Mouse (Mus musculus) MEL (cell line): ENCODE data around the gene Rdh16. TPM values are rescaled to one million over a fixed set of nuclear protein-coding genes. Genes with fewer than 3 reads are reported as not detected.
"Not testable (repeated sequence)": the region's sequence is repeated elsewhere in the genome, so short reads cannot be mapped to it uniquely, and the experiment has no call there.

Experiments used
- DNase-seq: peaks from one replicate; pipeline ENCODE4 v3.0.0; 2011; ENCODE audit warnings: low read depth, low spot score
- H3K27ac ChIP-seq: 2 replicates; pipeline ENCODE4 v1.5.1; 2012; ENCODE audit warnings: low read depth, mild to moderate bottlenecking, control low read depth, low read length, moderate library complexity; ENCODE audit not compliant: control insufficient read depth
- H3K27me3 ChIP-seq, 2 experiments: fragments of 150-350 bp in 1 of 2; sonication (generic) in 1 of 2; 2 replicates each; pipeline ENCODE4 v1.6.1; 2012; ENCODE audit warnings: low read length in 2 of 2, mild to moderate bottlenecking in 2 of 2, improper control_type of control experiment in 1 of 2, moderate library complexity in 1 of 2; ENCODE audit not compliant: insufficient read depth in 2 of 2, control insufficient read depth in 1 of 2
- H3K36me3 ChIP-seq, 2 experiments: 2 replicates each; pipeline ENCODE4 v1.6.1; 2012 to 2014; ENCODE audit warnings: low read length in 2 of 2, improper control_type of control experiment in 1 of 2, inconsistent platforms in 1 of 2, mild to moderate bottlenecking in 1 of 2; ENCODE audit not compliant: insufficient read depth in 2 of 2, control insufficient read depth in 1 of 2
- H3K4me1 ChIP-seq, 2 experiments: fragments of 150-350 bp in 1 of 2; sonication (generic) in 1 of 2; 2 replicates each; pipeline ENCODE4 v1.6.1; 2012; ENCODE audit warnings: low read length in 2 of 2, improper control_type of control experiment in 1 of 2, mild to moderate bottlenecking in 1 of 2; ENCODE audit not compliant: insufficient read depth in 2 of 2, control insufficient read depth in 1 of 2
- H3K4me3 ChIP-seq, 2 experiments: fragments of 150-350 bp in 1 of 2; sonication (generic) in 1 of 2; 2 replicates each; pipeline ENCODE4 v1.5.1; 2012; ENCODE audit warnings: low read depth in 2 of 2, low read length in 2 of 2, mild to moderate bottlenecking in 2 of 2, moderate library complexity in 2 of 2, control low read depth in 1 of 2, improper control_type of control experiment in 1 of 2; ENCODE audit not compliant: control insufficient read depth in 1 of 2, insufficient read depth in 1 of 2
- H3K79me2 ChIP-seq: 2 replicates; pipeline ENCODE4 v1.6.1; 2012; ENCODE audit warnings: mild to moderate bottlenecking, low read length, moderate library complexity; ENCODE audit not compliant: control insufficient read depth, poor library complexity, insufficient read depth
- H3K9ac ChIP-seq: 2 replicates; pipeline ENCODE4 v1.6.1; 2012; ENCODE audit warnings: low read depth, mild to moderate bottlenecking, control low read depth, low read length, moderate library complexity; ENCODE audit not compliant: control insufficient read depth, poor library complexity, severe bottlenecking
- H3K9me3 ChIP-seq: fragments of 150-350 bp; sonication (generic); replicated peaks from 2 replicates; pipeline ENCODE4 v1.6.1; 2012; ENCODE audit warnings: mild to moderate bottlenecking, low read length, improper control_type of control experiment, moderate library complexity; ENCODE audit not compliant: insufficient read depth
- BHLHE40 ChIP-seq: IDR thresholded peaks from 2 replicates; pipeline ENCODE4 v1.6.1; 2012; ENCODE audit warnings: low read depth, mild to moderate bottlenecking, inconsistent platforms, low read length, improper control_type of control experiment, borderline replicate concordance
- CHD1 ChIP-seq: IDR thresholded peaks from 2 replicates; pipeline ENCODE4 v1.6.1; 2012; ENCODE audit warnings: low read depth, mild to moderate bottlenecking, inconsistent platforms, low read length, improper control_type of control experiment
- CHD2 ChIP-seq: IDR thresholded peaks from 2 replicates; pipeline ENCODE4 v1.6.1; 2011; ENCODE audit warnings: low read length, improper control_type of control experiment
- CTCF ChIP-seq, 3 experiments: IDR thresholded peaks in 2 of 3; conservative IDR thresholded peaks in 1 of 3; 2 replicates each; pipeline ENCODE4 v1.5.1; 2011 to 2012; ENCODE audit warnings: low read length in 3 of 3, low read depth in 2 of 3, mild to moderate bottlenecking in 2 of 3, improper control_type of control experiment in 1 of 3, inconsistent platforms in 1 of 3, mixed read lengths in 1 of 3, moderate library complexity in 1 of 3; ENCODE audit not compliant: control insufficient read depth in 1 of 3, insufficient read depth in 1 of 3, poor library complexity in 1 of 3, severe bottlenecking in 1 of 3
- EP300 ChIP-seq, 2 experiments: IDR thresholded peaks; 2 replicates each; pipeline ENCODE4 v1.6.1; 2011; ENCODE audit warnings: improper control_type of control experiment in 2 of 2, low read length in 2 of 2, low read depth in 1 of 2, mild to moderate bottlenecking in 1 of 2
- ETS1 ChIP-seq: IDR thresholded peaks from 2 replicates; pipeline ENCODE4 v1.6.1; 2012; ENCODE audit warnings: low read depth, mild to moderate bottlenecking, inconsistent platforms, low read length, improper control_type of control experiment, moderate library complexity
- GABPA ChIP-seq: IDR thresholded peaks from 2 replicates; pipeline ENCODE4 v1.6.1; 2012; ENCODE audit warnings: low read depth, mild to moderate bottlenecking, inconsistent platforms, low read length, improper control_type of control experiment, moderate library complexity
- GATA1 ChIP-seq: IDR thresholded peaks from 2 replicates; pipeline ENCODE4 v1.6.1; 2011; ENCODE audit warnings: low read depth, low read length, improper control_type of control experiment
- HCFC1 ChIP-seq: IDR thresholded peaks from 2 replicates; pipeline ENCODE4 v1.6.1; 2012; ENCODE audit warnings: low read depth, mild to moderate bottlenecking, inconsistent platforms, low read length, improper control_type of control experiment, moderate library complexity
- JUND ChIP-seq: IDR thresholded peaks from 2 replicates; pipeline ENCODE4 v1.6.1; 2011; ENCODE audit warnings: low read depth, mild to moderate bottlenecking, improper control_type of control experiment, low read length
- KAT2A ChIP-seq: conservative IDR thresholded peaks from 2 replicates; pipeline ENCODE4 v1.6.1; 2012; ENCODE audit warnings: low read depth, low read length, improper control_type of control experiment, inconsistent platforms
- MAX ChIP-seq: IDR thresholded peaks from 2 replicates; pipeline ENCODE4 v1.6.1; 2011; ENCODE audit warnings: low read length, improper control_type of control experiment
- MYB ChIP-seq: IDR thresholded peaks from 2 replicates; pipeline ENCODE4 v1.6.1; 2011; ENCODE audit warnings: mild to moderate bottlenecking, low read depth, low read length, improper control_type of control experiment
- MYC ChIP-seq: IDR thresholded peaks from 2 replicates; pipeline ENCODE4 v1.6.1; 2011; ENCODE audit warnings: low read depth, mild to moderate bottlenecking, low read length, improper control_type of control experiment, moderate library complexity
- NELFE ChIP-seq: IDR thresholded peaks from 2 replicates; pipeline ENCODE4 v1.6.1; 2011; ENCODE audit warnings: low read depth, low read length, improper control_type of control experiment
- POLR2AphosphoS2 ChIP-seq: IDR thresholded peaks from 2 replicates; pipeline ENCODE4 v1.6.1; 2011; ENCODE audit warnings: low read length, improper control_type of control experiment
- POLR2AphosphoS5 ChIP-seq: IDR thresholded peaks from 2 replicates; pipeline ENCODE4 v1.6.1; 2012; ENCODE audit warnings: low read depth, borderline replicate concordance, mild to moderate bottlenecking, inconsistent platforms, low read length, moderate library complexity, mixed read lengths
- RAD21 ChIP-seq: IDR thresholded peaks from 2 replicates; pipeline ENCODE4 v1.6.1; 2011; ENCODE audit warnings: mild to moderate bottlenecking, low read depth, low read length, improper control_type of control experiment
- RCOR1 ChIP-seq: IDR thresholded peaks from 2 replicates; pipeline ENCODE4 v1.6.1; 2012; ENCODE audit warnings: low read depth, mild to moderate bottlenecking, inconsistent platforms, low read length, improper control_type of control experiment
- SIN3A ChIP-seq: IDR thresholded peaks from 2 replicates; pipeline ENCODE4 v1.6.1; 2012; ENCODE audit warnings: low read length, improper control_type of control experiment, inconsistent platforms
- SMC3 ChIP-seq: IDR thresholded peaks from 2 replicates; pipeline ENCODE4 v1.6.1; 2011; ENCODE audit warnings: low read depth, low read length, improper control_type of control experiment
- TAL1 ChIP-seq: IDR thresholded peaks from 2 replicates; pipeline ENCODE4 v1.6.1; 2012; ENCODE audit warnings: mild to moderate bottlenecking, inconsistent platforms, low read length, moderate library complexity, mixed read lengths
- TBP ChIP-seq: IDR thresholded peaks from 2 replicates; pipeline ENCODE4 v1.8.0; 2011; ENCODE audit warnings: low read depth, low read length, improper control_type of control experiment
- TCF12 ChIP-seq: IDR thresholded peaks from 2 replicates; pipeline ENCODE4 v1.6.1; 2014; ENCODE audit warnings: low read depth, mild to moderate bottlenecking, inconsistent platforms, low read length, improper control_type of control experiment, moderate library complexity
- USF1 ChIP-seq: IDR thresholded peaks from 2 replicates; pipeline ENCODE4 v1.6.1; 2014; ENCODE audit warnings: low read depth, mild to moderate bottlenecking, inconsistent platforms, low read length, improper control_type of control experiment, moderate library complexity
- ZC3H11A ChIP-seq: IDR thresholded peaks from 2 replicates; pipeline ENCODE4 v1.6.1; 2012; ENCODE audit warnings: low read depth, mild to moderate bottlenecking, inconsistent platforms, low read length, improper control_type of control experiment
- ZKSCAN1 ChIP-seq: IDR thresholded peaks from 2 replicates; pipeline ENCODE4 v1.6.1; 2012; ENCODE audit warnings: low read depth, mild to moderate bottlenecking, inconsistent platforms, low read length, improper control_type of control experiment, moderate library complexity
- ZMIZ1 ChIP-seq: IDR thresholded peaks from 2 replicates; pipeline ENCODE4 v1.6.1; 2012; ENCODE audit warnings: low read depth, mild to moderate bottlenecking, inconsistent platforms, low read length, improper control_type of control experiment, moderate library complexity
- ZNF384 ChIP-seq: IDR thresholded peaks from 2 replicates; pipeline ENCODE4 v1.6.1; 2012; ENCODE audit warnings: low read depth, mild to moderate bottlenecking, inconsistent platforms, low read length, improper control_type of control experiment
- polyA plus RNA-seq, 2 experiments: library from polyadenylated mRNA; stranded (reverse) in 1 of 2; unstranded in 1 of 2; fragments of >175 nt in 1 of 2; fragments of >200 nt in 1 of 2; gene quantifications; 2 replicates each; pipeline versions ENCODE4 v1.2.1 to v1.2.4; 2012; ENCODE audit warnings: low replicate concordance in 2 of 2, low read depth in 1 of 2; ENCODE audit not compliant: insufficient read length in 2 of 2, insufficient read depth in 1 of 2, missing spikeins in 1 of 2
- total RNA-seq: library from RNA; depleted of rRNA; stranded (reverse); fragments of 300-350 nt; gene quantifications from 2 replicates; pipeline ENCODE4 v1.2.3, GENCODE M21; 2012

The Rdh16 gene
- total and polyA plus RNA-seq, 3 experiments = not detected

GRCm38 (mm10) chr10:127825386-127825785 is 24.4 kb downstream of the Rdh16 start:
- H3K4me1 ChIP-seq = no peaks in the 10 kb centered on the region

DNA sequence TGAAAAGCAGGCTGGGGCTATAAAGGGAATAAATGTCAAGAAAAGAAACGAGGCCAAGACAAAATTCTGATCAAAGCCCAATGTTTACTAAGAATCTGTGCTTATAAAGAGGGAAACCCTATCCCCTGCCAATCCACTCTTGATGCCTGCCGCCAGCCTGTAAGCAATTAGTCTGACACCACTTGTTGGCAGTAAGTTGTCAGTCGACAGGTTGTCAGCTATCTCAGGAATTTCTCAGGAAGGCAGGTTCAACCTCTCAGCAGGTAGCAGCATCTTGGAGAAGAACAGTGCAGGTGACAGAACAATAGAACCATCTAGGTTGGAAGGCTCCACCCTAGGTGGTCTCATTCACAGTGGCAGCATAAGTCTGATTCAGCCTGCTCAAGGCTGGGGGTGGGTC is 28.2 kb downstream of the Rdh16 start:
- H3K9me3 ChIP-seq = no peaks in the 10 kb centered on the region
- peaks cover 0 to 1% of the 10 kb centered on the region in 2 experiments; a peak in 2 of 4 replicates for H3K27me3 ChIP-seq
- no peaks in the 10 kb centered on the region for H3K4me1 ChIP-seq
- no peak for DNase-seq
- H3K9ac ChIP-seq = no peak overlapping the region
- H3K79me2 ChIP-seq = no peaks in the 10 kb centered on the region
- no peak for TF ChIP-seq MAX
- no peak for TF ChIP-seq CHD2
- TF ChIP-seq TAL1 = no peak
- TF ChIP-seq POLR2AphosphoS5 = no peak
- no peak for TF ChIP-seq CHD1
- TF ChIP-seq KAT2A = no peak
- TF ChIP-seq SMC3 = no peak
- no peak for TF ChIP-seq ZNF384
- no peak for TF ChIP-seq ZMIZ1
- TF ChIP-seq JUND = no peak
- TF ChIP-seq ZKSCAN1 = no peak
- TF ChIP-seq CTCF (IDR thresholded peaks at IDR 0.05 in 2 of 3, conservative IDR thresholded peaks at IDR 0.05 in 1 of 3; ENCODE audit: control insufficient read depth in 1 of 3, insufficient read depth in 1 of 3, low read depth in 2 of 3, low read length in 3 of 3, poor library complexity in 1 of 3, severe bottlenecking in 1 of 3) = no peak
- TF ChIP-seq USF1 = no peak
- no peak for TF ChIP-seq EP300 (IDR thresholded peaks at IDR 0.05; ENCODE audit: low read depth in 1 of 2, low read length in 2 of 2)
- TF ChIP-seq ZC3H11A = no peak
- TF ChIP-seq, all 39 proteins: peak for 0
- Histone ChIP-seq H3K36me3 (no peaks in the 10 kb centered on the region), H3K4me3 (no peak overlapping the region), H3K27ac (no peak overlapping the region)

More at GRCm38 (mm10) chr10:127825386-127825785, 24.4 kb downstream of the Rdh16 start:
- Histone ChIP-seq H3K36me3 (no peaks in the 10 kb centered on the region), H3K79me2 (no peaks in the 10 kb centered on the region), H3K27me3 (peaks cover 3 to 6% of the 10 kb centered on the region in 2 experiments; a peak in 3 of 4 replicates), H3K9me3 (no peaks in the 10 kb centered on the region), H3K27ac (no peak overlapping the region), H3K4me3 (no peak overlapping the region), H3K9ac (no peak overlapping the region)
- peak; percentile 44 for DNase-seq
- TF ChIP-seq TAL1 (no peak), MYC (no peak), USF1 (no peak), CTCF (IDR thresholded peaks at IDR 0.05 in 2 of 3, conservative IDR thresholded peaks at IDR 0.05 in 1 of 3; ENCODE audit: control insufficient read depth in 1 of 3, insufficient read depth in 1 of 3, low read depth in 2 of 3, low read length in 3 of 3, poor library complexity in 1 of 3, severe bottlenecking in 1 of 3) (peak in 2 of 3 experiments; percentile 51 to 53; a peak in 4 of 6 replicates), TCF12 (no peak), MYB (no peak), GABPA (no peak), POLR2AphosphoS5 (no peak), SIN3A (no peak), CHD2 (no peak), NELFE (no peak), ETS1 (no peak), POLR2AphosphoS2 (no peak), ZMIZ1 (no peak), BHLHE40 (no peak), SMC3 (peak; percentile 65), EP300 (IDR thresholded peaks at IDR 0.05; ENCODE audit: low read depth in 1 of 2, low read length in 2 of 2) (no peak), RCOR1 (no peak), GATA1 (no peak), TBP (no peak), RAD21 (peak; percentile 35), MAX (no peak), ZC3H11A (0 out of 2 replicates have a peak, but pooled peaks have one; percentile 22), HCFC1 (no peak)

DNA sequence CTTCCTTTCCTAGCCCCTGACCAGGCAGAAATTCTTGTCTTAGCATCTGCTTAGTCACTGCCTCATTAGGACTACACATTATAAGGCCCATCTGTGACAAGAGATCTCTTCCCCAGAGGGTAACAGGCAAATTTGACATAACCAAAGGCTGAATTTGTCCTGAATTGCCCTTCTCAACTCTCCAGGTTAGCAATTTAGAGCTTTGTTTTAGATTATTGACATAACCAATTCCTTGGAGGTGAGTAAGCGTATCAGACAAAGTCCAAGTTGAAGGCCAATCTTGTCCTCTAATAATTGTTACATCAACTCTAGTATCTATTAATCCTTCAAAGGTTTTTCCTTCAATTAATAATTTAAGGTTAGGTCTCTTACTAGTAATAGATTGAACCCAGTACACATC is 33.2 kb downstream of the Rdh16 start:
- not testable (repeated sequence) for H3K9ac ChIP-seq, DNase-seq, H3K4me3 ChIP-seq, H3K9me3 ChIP-seq, H3K36me3 ChIP-seq, H3K27me3 ChIP-seq, H3K79me2 ChIP-seq, H3K4me1 ChIP-seq, H3K27ac ChIP-seq
